ENCODE assay signal across 8 mouse cellular contexts in genomic region chr7:19024096-19024506, GRCm38 (mm10). TPM values are rescaled to one million over a fixed set of nuclear protein-coding genes. Genes with fewer than 3 reads are reported as not detected.
DNase-seq lines count a peak whose midpoint lies in the region; ATAC-seq and TF ChIP-seq lines count a peak whose summit lies in the region.

Sympk (plus strand) TSS chr7:19024377.

- H3K9ac ChIP-seq in embryonic facial prominence, embryonic 13.5 days = peak within 1 kb of the TSS; percentile 96
- H3K9ac ChIP-seq in heart, adult 2 months (ENCODE audit: low read depth, low read length) = peak within 1 kb of the TSS; percentile 87
- peak within 1 kb of the TSS; percentile 97 for H3K9ac ChIP-seq in limb, embryonic 13.5 days
- peak within 1 kb of the TSS; percentile 90 for H3K9ac ChIP-seq in midbrain, embryonic 16.5 days (ENCODE audit: low read depth, low read length)

- TF ChIP-seq CTCF in heart, adult 2 months (IDR thresholded peaks at IDR 0.05) = no peak

- ATAC-seq in embryonic facial prominence, embryonic 13.5 days (ENCODE audit: insufficient number of reproducible peaks, insufficient read depth, low FRiP score, low TSS enrichment, low read depth) = peak; percentile 93
- peak; percentile 96 for ATAC-seq in limb, embryonic 13.5 days (ENCODE audit: low FRiP score, low read depth)
- ATAC-seq in midbrain, embryonic 16.5 days = peak; percentile 96

- peak within 1 kb of the TSS; percentile 95 for H3K4me3 ChIP-seq in embryonic facial prominence, embryonic 13.5 days
- peak within 1 kb of the TSS; percentile 64 for H3K4me3 ChIP-seq in heart, adult 2 months
- peak within 1 kb of the TSS; percentile 84 for H3K4me3 ChIP-seq in limb, embryonic 13.5 days
- peak within 1 kb of the TSS; percentile 72 for H3K4me3 ChIP-seq in midbrain, embryonic 16.5 days (ENCODE audit: low read depth, low read length)

- intact Hi-C loops in heart, adult 2 months (cut with DNase I) = loop anchor here (2.0 kb wide), 1 partner anchor 97 kb away; no protein-coding TSS in a partner anchor

- peak within 1 kb of the TSS; percentile 87 for H3K4me2 ChIP-seq in embryonic facial prominence, embryonic 13.5 days
- H3K4me2 ChIP-seq in limb, embryonic 13.5 days (replicated peaks) = peak within 1 kb of the TSS; percentile 93
- H3K4me2 ChIP-seq in midbrain, embryonic 16.5 days (ENCODE audit: low read length) = peak within 1 kb of the TSS; percentile 58

- peak; percentile 31; the same call in 1 of the 2 replicates for TF ChIP-seq EP300 in heart, adult 2 months (IDR thresholded peaks at IDR 0.05; ENCODE audit: insufficient read depth, low read depth, low read length)

- peak; percentile 94 for DNase-seq in 3134 (ENCODE audit: extremely low read depth, insufficient read length, low spot score)
- DNase-seq in adrenal gland, postnatal 36 days = peak; percentile 96 to 98
- peak; percentile 95 to 97 for DNase-seq in heart, adult 2 months
- peak; percentile 94 to 95 for DNase-seq in kidney, adult 8-10 months
- peak; percentile 88 to 96 for DNase-seq in spleen, postnatal 10 days (ENCODE audit: low spot score in 2 of 2)

- H3K9me3 ChIP-seq in embryonic facial prominence, embryonic 13.5 days = no peaks in the 10 kb centered on the region
- no peaks in the 10 kb centered on the region for H3K9me3 ChIP-seq in limb, embryonic 13.5 days
- H3K9me3 ChIP-seq in midbrain, embryonic 16.5 days (replicated peaks; ENCODE audit: control insufficient read depth, low read length, poor library complexity, severe bottlenecking) = no peaks in the 10 kb centered on the region

- peaks cover 3% of the 10 kb centered on the region for H3K79me2 ChIP-seq in heart, adult 2 months (replicated peaks; ENCODE audit: control insufficient read depth, insufficient read depth, low read length)

- peaks cover 44% of the 10 kb centered on the region for H3K27me3 ChIP-seq in embryonic facial prominence, embryonic 13.5 days
- peaks cover 6% of the 10 kb centered on the region; the same call in 1 of the 2 replicates for H3K27me3 ChIP-seq in heart, adult 2 months (ENCODE audit: control insufficient read depth, insufficient read depth, low read length)
- peaks cover 44% of the 10 kb centered on the region for H3K27me3 ChIP-seq in limb, embryonic 13.5 days
- peaks cover 32% of the 10 kb centered on the region for H3K27me3 ChIP-seq in midbrain, embryonic 16.5 days (ENCODE audit: control insufficient read depth, insufficient read depth, low read depth, low read length)

- H3K4me1 ChIP-seq in embryonic facial prominence, embryonic 13.5 days = peaks cover 37% of the 10 kb centered on the region
- peaks cover 2% of the 10 kb centered on the region; the same call in 1 of the 2 replicates for H3K4me1 ChIP-seq in heart, adult 2 months (ENCODE audit: control insufficient read depth, insufficient read depth, low read length)
- peaks cover 28% of the 10 kb centered on the region for H3K4me1 ChIP-seq in limb, embryonic 13.5 days
- peaks cover 13% of the 10 kb centered on the region for H3K4me1 ChIP-seq in midbrain, embryonic 16.5 days (ENCODE audit: control insufficient read depth, insufficient read depth, low read length)

- H3K27ac ChIP-seq in embryonic facial prominence, embryonic 13.5 days = peak within 1 kb of the TSS; percentile 51; the same call in 1 of the 2 replicates
- H3K27ac ChIP-seq in heart, adult 2 months = peak within 1 kb of the TSS; percentile 78
- 0 out of 2 replicates have a peak within 1 kb of the TSS, but pooled peaks have one; percentile 12 for H3K27ac ChIP-seq in limb, embryonic 13.5 days
- H3K27ac ChIP-seq in midbrain, embryonic 16.5 days (ENCODE audit: low read length) = peak within 1 kb of the TSS; percentile 25

- under 1% methylated on average over 45 of the region's 50 CpGs for WGBS in embryonic facial prominence, embryonic 13.5 days
- under 1% methylated on average over 50 of the region's 50 CpGs for WGBS in heart, adult 2 months
- under 1% methylated on average over 40 of the region's 50 CpGs for WGBS in limb, embryonic 13.5 days
- 1% methylated on average over 50 of the region's 50 CpGs for WGBS in midbrain, embryonic 16.5 days

- TF ChIP-seq POLR2A in heart, adult 2 months (IDR thresholded peaks at IDR 0.05; ENCODE audit: insufficient read depth, low read depth, low read length) = no peak; the same call in 1 of the 2 replicates

- peaks cover 6% of the 10 kb centered on the region for H3K36me3 ChIP-seq in embryonic facial prominence, embryonic 13.5 days
- H3K36me3 ChIP-seq in heart, adult 2 months (ENCODE audit: control insufficient read depth, insufficient read depth, low read length) = no peaks in the 10 kb centered on the region
- peaks cover 7% of the 10 kb centered on the region for H3K36me3 ChIP-seq in limb, embryonic 13.5 days
- peaks cover under 1% of the 10 kb centered on the region; the same call in 1 of the 2 replicates for H3K36me3 ChIP-seq in midbrain, embryonic 16.5 days (ENCODE audit: control insufficient read depth, insufficient read depth, low read length)

RNA-seq across cellular contexts. Expression of gene Sympk, which starts in this region (rescaled TPM):
- 100 to 1,000 TPM in 1 of 2 experiments, 10 to 100 TPM in 1; 88.7 to 102 TPM for total RNA-seq in adrenal gland, postnatal 36 days (2021)
- polyA plus RNA-seq in embryonic facial prominence, embryonic 13.5 days (2015; fragmentation: Nextera tagmentation; extraction: Ambion mirVana) = 36.0 and 43.2 TPM in 2 replicates
- total RNA-seq in heart, adult 2 months (2021) = 10 to 100 TPM; 93.2 to 99.4 TPM
- 54.9 and 61.3 TPM in 2 replicates for polyA plus RNA-seq in heart, adult 2 months (2012; rRNA removed)
- polyA plus RNA-seq in limb, embryonic 13.5 days (2015; fragmentation: Nextera tagmentation; extraction: Ambion mirVana) = 33.6 and 37.8 TPM in 2 replicates
- polyA plus RNA-seq in midbrain, embryonic 16.5 days (2015; fragmentation: Nextera tagmentation; extraction: Ambion mirVana) = 25.6 and 28.7 TPM in 2 replicates

Comparison
In these comparisons a context has a peak if more than half of its experiments do, and no peak if none do; other contexts are left out.
1. Peak in every context shown above with its lines: DNase-seq, ATAC-seq, H3K4me3 ChIP-seq and H3K27ac ChIP-seq.
2. H3K27ac ChIP-seq: peak in every context shown above with its lines; median percentile 78 in heart, adult 2 months; 51 in embryonic facial prominence, embryonic 13.5 days; 25 in midbrain, embryonic 16.5 days; 12 in limb, embryonic 13.5 days.